15 mouse cellular contexts compared by ENCODE assay signal in genomic region chr14:16954511-16955443, GRCm38 (mm10).
DNase-seq lines count a peak whose midpoint lies in the region; ATAC-seq and TF ChIP-seq lines count a peak whose summit lies in the region.
"Had no signal": no experiment of that assay in that cellular context is flagged by ENCODE, and none has a peak within 500 bp of the region (broad histone marks: within the 10 kb centered on the region; RNA-seq: fewer than 3 reads in every experiment).

No protein-coding gene starts in this region.

- no peak overlapping the region for H3K4me3 ChIP-seq in intestine, embryonic 14.5 days (ENCODE audit: low read depth, low read length)
- no peak overlapping the region for H3K4me3 ChIP-seq in intestine, postnatal 0 days (ENCODE audit: low read depth, low read length)
- H3K4me3 ChIP-seq in embryonic facial prominence, embryonic 12.5 days, result no peak overlapping the region
- H3K4me3 ChIP-seq in neural tube, embryonic 14.5 days (ENCODE audit: low read depth, low read length), result no peak overlapping the region
- H3K4me3 ChIP-seq: neural tube, embryonic 12.5 days; stomach, embryonic 15.5 days had no signal

- peaks cover 4% of the 10 kb centered on the region for H3K4me1 ChIP-seq in intestine, embryonic 14.5 days (replicated peaks; ENCODE audit: control insufficient read depth, insufficient read depth, low read length)
- H3K4me1 ChIP-seq in intestine, postnatal 0 days (replicated peaks; ENCODE audit: control insufficient read depth, insufficient read depth, low read length), result peaks cover 3% of the 10 kb centered on the region; the same call in 1 of the 2 replicates
- H3K4me1 ChIP-seq in embryonic facial prominence, embryonic 12.5 days, result peaks cover 18% of the 10 kb centered on the region; the same call in 1 of the 2 replicates
- no peaks in the 10 kb centered on the region for H3K4me1 ChIP-seq in neural tube, embryonic 14.5 days (ENCODE audit: control insufficient read depth, insufficient read depth, low read length)

- H3K27me3 ChIP-seq in intestine, embryonic 14.5 days (replicated peaks; ENCODE audit: control insufficient read depth, insufficient read depth, low read length), result no peaks in the 10 kb centered on the region
- H3K27me3 ChIP-seq in intestine, postnatal 0 days (replicated peaks; ENCODE audit: control insufficient read depth, insufficient read depth, low read length), result no peaks in the 10 kb centered on the region
- H3K27me3 ChIP-seq in embryonic facial prominence, embryonic 12.5 days, result no peaks in the 10 kb centered on the region
- no peaks in the 10 kb centered on the region for H3K27me3 ChIP-seq in neural tube, embryonic 14.5 days (ENCODE audit: control insufficient read depth, insufficient read depth, low read length)
- H3K27me3 ChIP-seq: neural tube, embryonic 12.5 days; stomach, embryonic 15.5 days had no signal

- no peak overlapping the region for H3K9ac ChIP-seq in intestine, embryonic 14.5 days (ENCODE audit: low read length)
- no peak overlapping the region for H3K9ac ChIP-seq in intestine, postnatal 0 days (ENCODE audit: low read depth, low read length)
- no peak overlapping the region for H3K9ac ChIP-seq in embryonic facial prominence, embryonic 12.5 days
- H3K9ac ChIP-seq in neural tube, embryonic 14.5 days (replicated peaks; ENCODE audit: low read depth, low read length), result no peak overlapping the region
- H3K9ac ChIP-seq: neural tube, embryonic 12.5 days; stomach, embryonic 15.5 days had no signal

- ATAC-seq in intestine, embryonic 14.5 days (replicated peaks; ENCODE audit: low FRiP score, low TSS enrichment, low read depth), result no peak
- ATAC-seq in intestine, postnatal 0 days, result no peak
- ATAC-seq in embryonic facial prominence, embryonic 12.5 days (ENCODE audit: insufficient number of reproducible peaks, insufficient read depth, low FRiP score, low TSS enrichment), result no peak
- ATAC-seq in neural tube, embryonic 14.5 days (ENCODE audit: low read depth), result peak; percentile 80; the same call in 1 of the 2 replicates
- ATAC-seq in granulocyte monocyte progenitor cell, adult 5-6 weeks (replicated peaks; ENCODE audit: poor library complexity, severe bottlenecking), result no peak
- ATAC-seq in erythroid progenitor cell, adult 5-6 weeks (replicated peaks; ENCODE audit: low FRiP score, poor library complexity, severe bottlenecking), result no peak

- H3K9me3 ChIP-seq in intestine, embryonic 14.5 days (ENCODE audit: control insufficient read depth, low read length), result no peaks in the 10 kb centered on the region
- no peaks in the 10 kb centered on the region for H3K9me3 ChIP-seq in intestine, postnatal 0 days (ENCODE audit: control insufficient read depth)
- H3K9me3 ChIP-seq in embryonic facial prominence, embryonic 12.5 days, result no peaks in the 10 kb centered on the region
- H3K9me3 ChIP-seq in neural tube, embryonic 14.5 days (ENCODE audit: control insufficient read depth, low read length), result no peaks in the 10 kb centered on the region
- H3K9me3 ChIP-seq: neural tube, embryonic 12.5 days; stomach, embryonic 15.5 days had no signal

- H3K4me2 ChIP-seq in intestine, embryonic 14.5 days (ENCODE audit: low read length), result no peak overlapping the region
- H3K4me2 ChIP-seq in intestine, postnatal 0 days (replicated peaks; ENCODE audit: low read depth), result no peak overlapping the region
- H3K4me2 ChIP-seq in embryonic facial prominence, embryonic 12.5 days (replicated peaks), result no peak overlapping the region
- H3K4me2 ChIP-seq in neural tube, embryonic 14.5 days (ENCODE audit: low read depth, low read length), result no peak overlapping the region
- H3K4me2 ChIP-seq: heart, embryonic 11.5 days; neural tube, embryonic 12.5 days; stomach, embryonic 15.5 days had no signal

- TF ChIP-seq CTCF in intestine, postnatal 0 days (IDR thresholded peaks at IDR 0.05; ENCODE audit: low read depth), result no peak

- no peaks in the 10 kb centered on the region for H3K36me3 ChIP-seq in intestine, embryonic 14.5 days (ENCODE audit: control insufficient read depth, insufficient read depth, low read length)
- no peaks in the 10 kb centered on the region for H3K36me3 ChIP-seq in intestine, postnatal 0 days (ENCODE audit: control insufficient read depth, insufficient read depth)
- no peaks in the 10 kb centered on the region for H3K36me3 ChIP-seq in embryonic facial prominence, embryonic 12.5 days
- H3K36me3 ChIP-seq in neural tube, embryonic 14.5 days (ENCODE audit: control insufficient read depth, insufficient read depth, low read length), result no peaks in the 10 kb centered on the region
- H3K36me3 ChIP-seq: neural tube, embryonic 12.5 days; stomach, embryonic 15.5 days had no signal

- WGBS in intestine, embryonic 14.5 days, result 57% methylated on average over 6 of the region's 6 CpGs
- 58% methylated on average over 6 of the region's 6 CpGs for WGBS in intestine, postnatal 0 days
- WGBS in embryonic facial prominence, embryonic 12.5 days, result 43% methylated on average over 6 of the region's 6 CpGs
- 43% methylated on average over 6 of the region's 6 CpGs for WGBS in neural tube, embryonic 14.5 days

- peak; percentile 35 for DNase-seq in intestine, embryonic 14.5 days (ENCODE audit: low spot score)
- DNase-seq in gonadal fat pad, adult 2 months (ENCODE audit: low read depth), result peak; percentile 14
- DNase-seq: adrenal gland, adult 2 months; kidney, postnatal 25 days; liver; right cerebral cortex, postnatal 25 days; thymus, postnatal 36 days had no signal

- no peak overlapping the region for H3K27ac ChIP-seq in intestine, embryonic 14.5 days (ENCODE audit: low read depth)
- H3K27ac ChIP-seq in intestine, postnatal 0 days (ENCODE audit: low read depth, low read length), result no peak overlapping the region
- 0 out of 2 replicates have a peak overlapping the region, but pooled peaks have one; percentile 26 for H3K27ac ChIP-seq in embryonic facial prominence, embryonic 12.5 days
- H3K27ac ChIP-seq in neural tube, embryonic 14.5 days (ENCODE audit: low read depth, low read length), result no peak overlapping the region
- H3K27ac ChIP-seq: neural tube, embryonic 12.5 days; stomach, embryonic 15.5 days had no signal
